Mouse (Mus musculus) cerebellum, adult 2 months (tissue): Measurements from ENCODE around the gene Slc25a16.

Experiments used
- CTCF ChIP-seq: fragments of 200-500 bp; IDR thresholded peaks from 2 replicates; pipeline ENCODE4 v1.5.1; 2011; ENCODE audit warnings: low read depth, mild to moderate bottlenecking, control low read depth, low read length, moderate library complexity, borderline replicate concordance; ENCODE audit not compliant: insufficient read depth
- POLR2A ChIP-seq: fragments of 200-500 bp; IDR thresholded peaks from 2 replicates; pipeline ENCODE4 v1.6.1; 2011; ENCODE audit warnings: low read length, control low read depth, borderline replicate concordance; ENCODE audit not compliant: insufficient read depth

DNA sequence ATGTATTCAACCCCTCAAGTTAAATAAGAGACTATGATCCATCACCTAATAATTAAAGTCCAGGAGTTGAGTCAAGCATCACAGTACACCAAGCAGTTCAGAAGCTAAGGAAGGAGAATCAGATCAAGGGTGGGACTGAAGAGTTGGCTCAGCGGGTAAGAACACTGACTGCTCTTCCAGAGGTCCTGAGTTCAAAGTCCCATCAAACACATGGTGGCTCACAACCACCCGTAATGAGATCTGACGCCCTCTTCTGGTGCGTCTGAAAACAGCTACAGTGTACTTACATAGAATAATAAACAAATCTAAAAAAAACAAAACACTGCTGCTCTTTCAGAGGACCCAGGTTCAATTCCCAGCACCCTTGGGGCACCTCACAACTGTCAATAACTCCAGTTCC is 45.6 kb upstream of the Slc25a16 start:
- no peak for TF ChIP-seq CTCF
- no peak for TF ChIP-seq POLR2A
